Mouse (Mus musculus) brain, embryonic 18.5 days (tissue): ENCODE measurements at regions not wholly inside any gene's neighbourhood (a gene's known extent, or its start where the extent isn't known, plus 50 kb on each side); places are given as distances from the start of the nearest gene placed in this dataset.

Experiments used
- DNase-seq: peaks from one replicate; pipeline ENCODE4 v3.0.0-alpha.2; 2012; ENCODE audit warnings: low read depth, low spot score

DNA sequence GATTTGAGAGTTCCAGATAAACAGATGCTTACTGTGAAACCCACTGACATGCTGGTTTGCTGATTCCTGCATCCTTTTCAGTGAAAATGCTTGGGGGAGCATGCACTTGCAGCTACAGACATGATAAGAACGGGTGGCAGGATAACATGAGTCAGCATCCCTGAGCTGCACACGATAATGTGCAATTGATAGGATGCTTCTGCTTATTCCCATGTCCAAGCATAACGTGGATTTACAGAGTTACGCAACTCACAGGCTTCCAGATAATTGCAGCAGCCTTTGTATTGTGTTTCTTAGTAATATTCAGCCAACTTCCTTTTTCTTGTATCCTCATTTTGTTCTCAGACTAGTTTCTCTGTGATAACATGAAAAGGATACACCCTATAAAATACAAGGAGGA lies 245.7 kb downstream of the Flrt2 start:
- no peak for DNase-seq

GRCm38 (mm10) chr12:95940465-95941012 lies 248.5 kb downstream of the Flrt2 start:
- DNase-seq = no peak

GRCm38 (mm10) chr12:95959786-95960504 lies 267.9 kb downstream of the Flrt2 start:
- DNase-seq = no peak

GRCm38 (mm10) chr12:95960505-95960871 lies 268.5 kb downstream of the Flrt2 start:
- DNase-seq = peak; percentile 42

DNA sequence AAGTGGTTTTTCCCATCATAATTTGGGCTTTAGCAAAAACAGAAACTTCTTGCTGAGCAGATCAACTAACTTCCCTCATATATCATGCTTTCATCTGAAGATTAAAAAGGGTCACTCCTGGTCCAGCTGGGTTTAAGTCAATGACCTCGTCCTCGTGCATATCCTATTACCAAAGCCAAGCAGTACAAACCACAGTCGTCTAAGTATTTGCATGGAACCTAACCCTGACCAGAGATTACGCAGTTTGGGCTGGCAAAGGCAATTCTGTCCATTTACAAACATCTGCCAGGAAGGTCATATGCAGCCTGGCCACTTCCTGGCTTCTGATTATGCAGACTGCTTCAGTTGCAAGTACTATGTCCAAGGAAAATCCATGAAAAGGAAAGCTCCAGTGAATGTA lies 270.8 kb downstream of the Flrt2 start:
- no peak for DNase-seq

GRCm38 (mm10) chr12:95988669-95989288 lies 296.8 kb downstream of the Flrt2 start:
- DNase-seq = no peak

GRCm38 (mm10) chr12:95994963-95995362 lies 302.9 kb downstream of the Flrt2 start:
- no peak for DNase-seq

GRCm38 (mm10) chr12:96030180-96030579 lies 338.2 kb downstream of the Flrt2 start:
- no peak for DNase-seq

DNA sequence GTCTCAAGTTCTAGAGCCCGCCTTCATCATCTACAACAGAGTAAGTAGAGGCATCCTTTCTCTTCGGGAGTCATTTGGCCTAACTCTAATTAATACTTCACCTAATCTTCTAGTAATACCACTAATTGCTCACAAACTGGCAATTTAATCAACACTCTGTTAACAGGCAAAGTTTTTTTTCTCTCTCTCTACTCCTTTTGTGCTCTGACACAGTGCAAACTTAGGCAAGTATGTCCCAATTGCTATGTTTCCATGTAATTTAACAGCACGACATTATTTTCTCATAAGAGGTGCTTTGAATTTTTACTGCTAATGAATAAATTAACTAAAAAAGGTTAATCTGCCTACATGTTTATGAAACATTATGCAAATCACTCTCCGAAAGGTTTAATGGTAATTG lies 383.3 kb downstream of the Flrt2 start:
- no peak for DNase-seq

GRCm38 (mm10) chr12:96090995-96091394 lies 399.0 kb downstream of the Flrt2 start:
- DNase-seq = no peak

GRCm38 (mm10) chr12:96106254-96106653 lies 414.2 kb downstream of the Flrt2 start:
- DNase-seq = no peak

DNA sequence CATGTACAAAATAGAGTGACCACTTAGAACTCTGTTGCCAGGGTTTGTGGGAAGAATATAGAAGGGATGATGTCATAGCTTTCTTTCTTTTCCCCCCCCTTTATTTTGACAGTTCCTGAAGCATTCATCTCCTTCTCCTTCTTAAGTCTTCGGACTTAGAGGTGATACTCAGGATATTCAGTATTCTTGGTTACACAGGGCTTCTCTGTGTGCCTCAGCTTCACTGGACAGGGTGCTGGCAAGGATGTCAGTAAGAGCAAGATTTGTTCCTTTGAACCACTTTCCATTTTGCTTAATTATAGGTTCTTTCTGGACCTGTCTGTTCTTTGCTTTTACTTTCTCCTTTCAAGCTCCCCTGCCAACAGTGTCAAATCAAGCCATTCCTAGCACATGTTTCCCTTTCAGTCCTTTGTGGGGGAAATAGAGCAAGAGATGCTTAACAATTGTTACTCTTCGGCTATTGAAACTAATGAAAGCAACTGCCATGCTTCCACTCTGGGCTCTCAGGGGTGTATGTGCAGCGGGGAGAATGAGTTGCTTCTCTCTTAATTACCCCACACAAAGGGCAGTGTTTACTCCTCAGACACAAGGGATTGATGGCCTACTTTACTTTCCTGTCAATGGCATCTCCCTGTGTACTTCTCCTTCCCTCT lies 422.8 kb downstream of the Flrt2 start:
- no peak for DNase-seq

DNA sequence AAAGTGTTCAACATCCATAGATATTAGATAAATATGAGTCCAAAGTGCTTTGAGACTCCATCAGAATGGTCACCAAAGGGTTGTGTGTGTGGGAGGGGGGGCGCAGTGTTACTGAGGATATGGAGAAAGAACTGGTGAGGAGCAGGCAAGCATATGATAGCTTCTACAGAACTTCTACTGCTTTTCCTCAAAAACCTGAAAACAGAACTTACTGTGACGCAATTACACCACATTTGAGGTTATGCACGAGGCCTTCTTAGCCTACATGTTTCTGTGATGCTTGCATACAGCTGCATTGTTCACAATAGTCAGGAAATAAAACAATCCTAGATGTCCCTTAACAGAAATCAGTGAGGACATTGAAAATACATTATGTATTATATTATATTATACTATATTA lies 425.5 kb downstream of the Flrt2 start:
- DNase-seq = no peak

GRCm38 (mm10) chr12:96124156-96124931 lies 432.3 kb downstream of the Flrt2 start:
- no peak for DNase-seq

DNA sequence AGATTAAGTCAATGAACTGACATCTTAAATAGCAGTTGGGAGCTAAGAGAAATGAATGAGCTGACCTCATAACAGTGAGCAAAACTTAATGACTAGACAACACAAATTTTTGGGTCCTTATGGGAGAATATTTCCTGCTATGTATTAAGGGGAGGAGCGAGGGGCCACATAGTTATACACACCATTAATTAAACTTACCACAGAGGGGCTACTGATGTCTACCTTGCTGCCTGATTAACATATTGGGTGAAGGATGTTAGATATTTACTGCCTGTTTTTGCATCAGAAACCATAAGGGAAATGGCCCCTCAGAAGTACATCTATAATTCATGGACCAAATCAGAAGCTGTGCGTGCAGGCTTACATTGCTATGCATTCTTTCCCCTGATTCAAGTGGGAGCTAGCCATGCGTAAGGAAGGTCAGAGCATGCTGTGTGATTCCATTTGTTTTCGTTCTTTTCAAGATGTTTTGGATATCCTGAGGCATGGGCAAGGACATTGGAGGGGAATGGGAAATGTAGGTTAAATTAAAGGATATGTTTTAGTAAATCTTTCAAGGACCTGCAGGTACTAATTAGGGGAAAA lies 437.9 kb downstream of the Flrt2 start:
- no peak for DNase-seq

GRCm38 (mm10) chr12:96130796-96131512 lies 438.9 kb downstream of the Flrt2 start:
- DNase-seq = no peak

DNA sequence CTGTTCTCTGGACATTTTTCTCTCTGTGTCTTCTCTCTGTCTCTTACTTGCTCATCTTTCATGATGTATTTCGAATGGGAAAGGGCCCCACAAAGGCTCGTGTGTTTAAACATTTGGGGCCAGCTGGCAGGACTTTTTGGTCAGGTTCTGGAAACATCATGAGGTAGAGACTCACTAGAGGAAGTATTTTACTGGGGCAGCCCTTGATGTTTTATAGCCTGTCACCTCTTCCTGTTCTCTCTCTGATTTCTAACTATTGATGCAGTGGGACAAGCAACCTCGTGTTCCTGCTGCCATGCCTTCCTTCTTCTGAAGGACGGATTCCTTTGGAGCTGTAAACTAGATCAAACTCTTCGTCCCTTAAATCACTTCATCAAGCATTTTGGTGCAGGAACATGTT lies 442.1 kb downstream of the Flrt2 start:
- DNase-seq = no peak

DNA sequence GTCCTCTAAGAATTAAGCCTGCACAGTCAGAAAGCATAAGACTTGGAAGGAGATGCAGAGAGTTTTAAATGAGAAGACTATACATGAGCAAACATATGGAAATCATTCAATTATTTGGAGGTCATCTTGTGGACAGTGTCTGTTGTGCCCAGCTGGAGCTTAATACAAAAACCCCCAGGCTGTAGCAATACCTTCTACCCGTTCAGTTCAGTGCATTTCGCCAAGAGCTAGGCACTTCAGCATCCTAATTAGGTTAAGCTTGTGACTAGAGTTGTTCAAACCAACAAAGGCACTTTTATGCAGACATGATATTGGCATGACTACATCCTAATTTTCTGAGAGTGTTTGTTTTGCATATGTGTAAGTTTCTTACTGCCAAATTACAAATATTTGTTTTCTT lies 449.7 kb downstream of the Flrt2 start:
- no peak for DNase-seq

DNA sequence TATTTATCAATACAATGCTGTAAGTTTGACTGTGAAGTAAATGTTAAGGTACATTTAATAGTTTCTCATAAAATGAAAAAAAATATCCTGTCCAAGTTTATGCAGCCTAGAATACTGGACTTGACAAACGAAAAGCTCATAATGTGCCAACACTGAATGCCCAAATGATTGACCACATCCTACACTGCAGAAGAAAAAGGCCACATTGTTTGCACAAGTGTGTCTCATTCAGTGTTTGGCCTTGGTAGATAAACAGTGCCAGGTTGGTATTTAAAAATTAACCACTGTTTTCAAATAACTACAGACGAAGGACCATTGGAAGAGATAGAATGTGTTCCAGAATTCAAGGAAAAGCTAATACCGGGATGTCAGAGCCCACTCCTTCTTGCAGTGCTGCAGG lies 462.1 kb downstream of the Flrt2 start:
- DNase-seq = no peak

DNA sequence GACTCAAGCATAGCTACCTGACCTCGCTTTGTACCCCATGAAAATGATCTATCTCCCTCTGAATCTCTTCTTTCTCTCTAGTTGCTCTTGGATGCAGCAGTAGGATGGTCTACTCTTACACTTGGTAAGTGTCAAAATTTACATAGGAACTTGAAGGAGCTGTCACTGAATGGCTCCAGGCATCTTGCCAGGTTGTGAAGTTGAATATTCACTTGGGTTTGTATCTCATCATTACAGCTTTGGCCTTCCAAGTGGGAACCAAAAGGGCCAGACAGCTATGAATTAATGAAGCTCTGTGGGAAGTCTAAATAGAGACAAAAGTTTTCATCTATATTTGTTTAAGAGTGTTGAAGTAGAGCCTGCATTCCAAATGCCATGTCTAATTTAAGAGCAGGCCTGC lies 475.5 kb downstream of the Flrt2 start:
- peak; percentile 32 for DNase-seq

GRCm38 (mm10) chr12:96198928-96199327 lies 506.9 kb downstream of the Flrt2 start:
- DNase-seq = no peak
